ENCODE assay signal across 15 mouse cellular contexts in the genomic region with DNA sequence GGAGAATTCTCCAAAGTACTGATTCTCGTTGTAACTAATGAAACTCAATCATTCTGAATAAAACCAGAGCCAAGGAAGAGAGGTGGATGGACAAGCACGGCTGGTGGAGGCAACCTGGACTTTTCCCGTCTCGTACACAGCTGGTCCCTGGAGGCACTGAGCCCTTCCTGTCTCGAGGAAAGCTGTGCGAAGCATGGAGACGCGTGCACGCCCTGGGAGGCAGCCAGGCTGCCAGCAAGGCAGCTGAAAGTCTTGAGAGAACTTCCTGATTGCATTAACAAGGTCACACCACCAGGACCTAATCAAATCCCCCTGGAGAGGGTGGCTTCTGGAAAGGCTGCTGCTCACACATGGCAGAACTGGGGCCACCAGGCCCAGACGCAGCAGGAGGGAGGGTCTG. TPM values are rescaled to one million over a fixed set of nuclear protein-coding genes. Genes with fewer than 3 reads are reported as not detected.
DNase-seq lines count a peak whose midpoint lies in the region; ATAC-seq and TF ChIP-seq lines count a peak whose summit lies in the region.
"Had no signal": no experiment of that assay in that cellular context is flagged by ENCODE, and none has a peak within 500 bp of the region (broad histone marks: within the 10 kb centered on the region; RNA-seq: fewer than 3 reads in every experiment).

No protein-coding gene starts in this region.

- peaks cover 17% of the 10 kb centered on the region; the same call in 1 of the 2 replicates for H3K27me3 ChIP-seq in kidney, embryonic 15.5 days
- no peaks in the 10 kb centered on the region for H3K27me3 ChIP-seq in intestine, postnatal 0 days (replicated peaks; ENCODE audit: control insufficient read depth, insufficient read depth, low read length)

- DNase-seq in embryo, embryonic 10 days (ENCODE audit: low spot score): peak; percentile 36
- DNase-seq in embryo, embryonic 9.5 days (ENCODE audit: extremely low spot score): no peak
- no peak for DNase-seq in kidney, adult 11 months
- DNase-seq in fibroblast of lung, adult 2 months (ENCODE audit: low read depth): peak; percentile 8
- no peak for DNase-seq in left cerebral cortex, postnatal 14 days (ENCODE audit: low spot score in 2 of 2)
- DNase-seq in cerebellum, postnatal 25 days: no peak
- DNase-seq: adrenal gland, postnatal 36 days; cerebellum, postnatal 36 days; left cerebral cortex, postnatal 4 days; lung, adult 18-20 months; right cerebral cortex, adult 18-20 months had no signal

- 0 out of 2 replicates have a peak, but pooled peaks have one; percentile 28 for ATAC-seq in kidney, embryonic 15.5 days (replicated peaks; ENCODE audit: low FRiP score)
- ATAC-seq in intestine, postnatal 0 days: peak; percentile 42; the same call in 1 of the 2 replicates
- ATAC-seq: hindbrain, embryonic 16.5 days had no signal

- H3K4me3 ChIP-seq in kidney, embryonic 15.5 days (replicated peaks): no peak overlapping the region
- H3K4me3 ChIP-seq in intestine, postnatal 0 days (ENCODE audit: low read depth, low read length): no peak overlapping the region
- H3K4me3 ChIP-seq: erythroblast, embryonic 14.5 days had no signal

- no peak overlapping the region for H3K9ac ChIP-seq in kidney, embryonic 15.5 days
- no peak overlapping the region for H3K9ac ChIP-seq in intestine, postnatal 0 days (ENCODE audit: low read depth, low read length)

- H3K36me3 ChIP-seq in kidney, embryonic 15.5 days: no peaks in the 10 kb centered on the region
- H3K36me3 ChIP-seq in intestine, postnatal 0 days (ENCODE audit: control insufficient read depth, insufficient read depth): no peaks in the 10 kb centered on the region

- H3K27ac ChIP-seq in kidney, embryonic 15.5 days: no peak overlapping the region
- H3K27ac ChIP-seq in intestine, postnatal 0 days (ENCODE audit: low read depth, low read length): no peak overlapping the region

- no peak overlapping the region for H3K4me2 ChIP-seq in kidney, embryonic 15.5 days
- no peak overlapping the region for H3K4me2 ChIP-seq in intestine, postnatal 0 days (replicated peaks; ENCODE audit: low read depth)

- peaks cover 5% of the 10 kb centered on the region for H3K4me1 ChIP-seq in kidney, embryonic 15.5 days
- H3K4me1 ChIP-seq in intestine, postnatal 0 days (replicated peaks; ENCODE audit: control insufficient read depth, insufficient read depth, low read length): no peaks in the 10 kb centered on the region

- 0 out of 2 replicates have a peak, but pooled peaks have one; percentile 3 for TF ChIP-seq CTCF in intestine, postnatal 0 days (IDR thresholded peaks at IDR 0.05; ENCODE audit: low read depth)

- intact Hi-C loops in left cerebral cortex, postnatal 14 days (cut with DNase I): no loop called here

- WGBS in kidney, embryonic 15.5 days: 30% methylated on average over 10 of the region's 10 CpGs
- 20% methylated on average over 10 of the region's 10 CpGs for WGBS in intestine, postnatal 0 days

- no peaks in the 10 kb centered on the region for H3K9me3 ChIP-seq in kidney, embryonic 15.5 days (replicated peaks)
- no peaks in the 10 kb centered on the region for H3K9me3 ChIP-seq in intestine, postnatal 0 days (ENCODE audit: control insufficient read depth)

RNA-seq across cellular contexts. Expression of gene Bms1, which starts 43.3 kb away (rescaled TPM):
- 38.9 and 41.1 TPM in 2 replicates for polyA plus RNA-seq in kidney, embryonic 15.5 days (2015; fragmentation: Nextera tagmentation; extraction: Ambion mirVana)
- polyA plus RNA-seq in intestine, postnatal 0 days (2015; fragmentation: Nextera tagmentation; extraction: Ambion mirVana): 8.1 and 8.2 TPM in 2 replicates
- 10 to 100 TPM; 25.2 to 28.0 TPM for total RNA-seq in left cerebral cortex, postnatal 14 days (2021)

Comparison
In these comparisons a context has a peak if more than half of its experiments do, and no peak if none do; other contexts are left out.
1. DNase-seq: peak in embryo, embryonic 10 days (single experiment) and fibroblast of lung, adult 2 months (single experiment); none in embryo, embryonic 9.5 days (single experiment), kidney, adult 11 months (single experiment), left cerebral cortex, postnatal 14 days (0 of 2) and cerebellum, postnatal 25 days (0 of 2).